Mouse (Mus musculus): Measurements from ENCODE around the gene Alkbh7. TPM values are rescaled to one million over a fixed set of nuclear protein-coding genes. Genes with fewer than 3 reads are reported as not detected.

The Alkbh7 gene
- total and polyA plus RNA-seq, 3 experiments = 21.2 to 51.8 (median 35.4) TPM

- dilution Hi-C loops (cut with MboI; ENCODE audit: extremely low pct_ligation_motif_present, extremely low pct_unique_long_range_greater_than_20kb, low sequenced_read_pairs) = no loop called here
- Histone ChIP-seq H3K9ac (ENCODE audit: insufficient read depth, low read depth) (peak overlapping the region; percentile 100), H3K4me2 (ENCODE audit: insufficient read depth, low read depth, poor library complexity, severe bottlenecking) (peak overlapping the region; percentile 99), H3K36me3 (replicated peaks in 1 of 2; ENCODE audit: control insufficient read depth in 1 of 2, insufficient read depth in 1 of 2, low read length in 1 of 2) (peaks cover 40 to 46% of the 10 kb centered on the region in 2 experiments), H3K4me3 (replicated peaks in 1 of 3; ENCODE audit: low read depth in 2 of 3, low read length in 2 of 3, poor library complexity in 1 of 3) (peak overlapping the region; percentile 82 to 95 (median 83)), H3K27ac (ENCODE audit: insufficient read depth, low read depth) (no peak overlapping the region), H3K4me1 (ENCODE audit: control insufficient read depth in 1 of 2, insufficient read depth in 2 of 2) (peaks cover 7 to 27% of the 10 kb centered on the region in 2 experiments; a peak in 3 of 4 replicates), H3K9me3 (replicated peaks; ENCODE audit: low read length) (no peaks in the 10 kb centered on the region), H3K27me3 (replicated peaks) (no peaks in the 10 kb centered on the region), H3K79me2 (replicated peaks; ENCODE audit: control insufficient read depth, extremely low read depth, insufficient read depth, poor library complexity, severe bottlenecking) (peaks cover 47% of the 10 kb centered on the region)
- peak; percentile 62 for DNase-seq (ENCODE audit: extremely low read depth)
- in situ Hi-C loops (cut with MboI; ENCODE audit: low pct_ligation_motif_present, low pct_unique_long_range_greater_than_20kb, low sequenced_read_pairs) = no loop called here
- TF ChIP-seq ETS1 (conservative IDR thresholded peaks at IDR 0.05; ENCODE audit: low read depth, low read length) (no peak), CTCF (conservative IDR thresholded peaks at IDR 0.05 in 1 of 2, IDR thresholded peaks at IDR 0.05 in 1 of 2; ENCODE audit: low read depth in 2 of 2, low read length in 2 of 2) (no peak), POLR2A (IDR thresholded peaks at IDR 0.05; ENCODE audit: low read depth, low read length) (0 out of 2 replicates have a peak, but pooled peaks have one; percentile 25), NELFE (IDR thresholded peaks at IDR 0.05; ENCODE audit: low read depth, low read length) (no peak), ZNF384 (IDR thresholded peaks at IDR 0.05; ENCODE audit: low read depth, low read length) (no peak), TCF12 (IDR thresholded peaks at IDR 0.05; ENCODE audit: low read depth, low read length) (no peak), RAD21 (IDR thresholded peaks at IDR 0.05; ENCODE audit: low read depth, low read length) (no peak), TBP (conservative IDR thresholded peaks at IDR 0.05; ENCODE audit: low read depth, low read length) (0 out of 2 replicates have a peak, but pooled peaks have one; percentile 18)
These were observed 32.6 kb downstream of the Alkbh7 start for GRCm38 (mm10) chr17:57029691-57030090.

DNA sequence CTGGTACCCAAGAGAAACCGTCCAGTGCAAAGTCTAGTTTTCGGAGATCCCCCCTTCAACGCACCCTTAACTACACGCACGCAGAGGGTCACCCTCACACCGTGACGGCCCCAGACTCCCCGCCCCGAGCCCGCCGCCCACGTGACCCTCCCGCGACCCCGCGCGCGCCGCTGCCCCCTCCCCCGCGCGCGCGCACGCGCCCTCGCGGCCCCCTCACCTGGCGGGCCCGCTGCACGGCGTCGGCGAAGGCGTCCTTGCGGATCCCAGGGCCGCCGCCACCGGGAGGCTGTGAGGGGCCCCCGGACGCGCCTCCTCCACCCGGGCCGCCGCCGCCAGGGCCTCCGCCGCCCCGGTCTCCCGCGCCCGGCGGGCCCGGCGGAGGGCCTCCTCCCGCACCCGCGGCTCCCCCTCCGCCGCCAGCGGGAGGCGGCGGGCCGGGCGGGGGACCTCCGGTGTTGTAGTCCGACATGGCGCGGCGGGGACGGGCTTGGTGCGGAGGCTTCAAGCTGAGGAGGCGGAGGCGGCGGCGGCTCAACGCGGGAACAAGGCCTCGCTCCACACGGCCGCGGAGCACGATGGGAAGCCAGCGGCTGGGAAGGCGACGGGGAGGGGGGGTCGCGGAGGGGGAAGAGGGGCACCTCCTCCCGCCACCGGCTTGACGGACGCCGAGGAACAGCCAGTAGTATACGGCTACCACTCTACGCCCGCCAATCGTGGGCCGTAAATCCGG is 34.0 kb downstream of the Alkbh7 start, which contains the start of gene Khsrp:
Gene Khsrp (minus strand): TSS at position 592 of the 730 bp plus-strand sequence.
- H3K36me3 ChIP-seq (replicated peaks in 1 of 2; ENCODE audit: control insufficient read depth in 1 of 2, insufficient read depth in 1 of 2, low read length in 1 of 2) = peaks cover 26 to 32% of the 10 kb centered on the region in 2 experiments
- dilution Hi-C loops (cut with MboI; ENCODE audit: extremely low pct_ligation_motif_present, extremely low pct_unique_long_range_greater_than_20kb, low sequenced_read_pairs) (no loop called here), in situ Hi-C loops (cut with MboI; ENCODE audit: low pct_ligation_motif_present, low pct_unique_long_range_greater_than_20kb, low sequenced_read_pairs) (no loop called here)
- no peaks in the 10 kb centered on the region for H3K27me3 ChIP-seq (replicated peaks)
- H3K4me1 ChIP-seq (ENCODE audit: control insufficient read depth in 1 of 2, insufficient read depth in 2 of 2) = peaks cover 7 to 34% of the 10 kb centered on the region in 2 experiments; a peak in 3 of 4 replicates
- H3K27ac ChIP-seq (ENCODE audit: insufficient read depth, low read depth) = peak within 1 kb of the TSS; percentile 31
- no peaks in the 10 kb centered on the region for H3K9me3 ChIP-seq (replicated peaks; ENCODE audit: low read length)
- H3K9ac ChIP-seq (ENCODE audit: insufficient read depth, low read depth) = peak within 1 kb of the TSS; percentile 100
- peak within 1 kb of the TSS; percentile 82 to 95 (median 83) for H3K4me3 ChIP-seq (replicated peaks in 1 of 3; ENCODE audit: low read depth in 2 of 3, low read length in 2 of 3, poor library complexity in 1 of 3)
- peaks cover 47% of the 10 kb centered on the region for H3K79me2 ChIP-seq (replicated peaks; ENCODE audit: control insufficient read depth, extremely low read depth, insufficient read depth, poor library complexity, severe bottlenecking)
- peak within 1 kb of the TSS; percentile 99 for H3K4me2 ChIP-seq (ENCODE audit: insufficient read depth, low read depth, poor library complexity, severe bottlenecking)
- no peak for DNase-seq (ENCODE audit: extremely low read depth)
- TF ChIP-seq ELF1 (IDR thresholded peaks at IDR 0.05; ENCODE audit: low read depth, low read length) = peak; percentile 31; the same call in 1 of the 2 replicates
- peak; percentile 52; the same call in 1 of the 2 replicates for TF ChIP-seq TCF12 (IDR thresholded peaks at IDR 0.05; ENCODE audit: low read depth, low read length)
- TF ChIP-seq ETS1 (conservative IDR thresholded peaks at IDR 0.05; ENCODE audit: low read depth, low read length) = no peak
- TF ChIP-seq ZKSCAN1 (IDR thresholded peaks at IDR 0.05; ENCODE audit: borderline replicate concordance, low read depth, low read length) = no peak
- peak; percentile 73 for TF ChIP-seq POLR2A (IDR thresholded peaks at IDR 0.05; ENCODE audit: low read depth, low read length)
- no peak for TF ChIP-seq ZC3H11A (IDR thresholded peaks at IDR 0.05; ENCODE audit: low read depth, low read length)
- peak; percentile 26 for TF ChIP-seq MXI1 (IDR thresholded peaks at IDR 0.05; ENCODE audit: low read depth, low read length)
- TF ChIP-seq E2F4 (IDR thresholded peaks at IDR 0.05; ENCODE audit: insufficient replicate concordance, low read depth, low read length) = no peak
- no peak for TF ChIP-seq RAD21 (IDR thresholded peaks at IDR 0.05; ENCODE audit: low read depth, low read length)
- TF ChIP-seq NELFE (IDR thresholded peaks at IDR 0.05; ENCODE audit: low read depth, low read length) = peak; percentile 60; the same call in 1 of the 2 replicates
- no peak for TF ChIP-seq EP300 (IDR thresholded peaks at IDR 0.05; ENCODE audit: low read length)
- TF ChIP-seq MYC (IDR thresholded peaks at IDR 0.05; ENCODE audit: low read depth, low read length) = no peak
- 0 out of 2 replicates have a peak, but pooled peaks have one; percentile 43 for TF ChIP-seq UBTF (IDR thresholded peaks at IDR 0.05; ENCODE audit: low read depth, low read length)
- TF ChIP-seq RCOR1 (conservative IDR thresholded peaks at IDR 0.05; ENCODE audit: low read depth, low read length) = no peak
- TF ChIP-seq MAX (IDR thresholded peaks at IDR 0.05; ENCODE audit: low read length) = no peak
- peak; percentile 23; the same call in 1 of the 2 replicates for TF ChIP-seq IRF4 (IDR thresholded peaks at IDR 0.05; ENCODE audit: low read depth, low read length)
- peak; percentile 82 for TF ChIP-seq MAZ (IDR thresholded peaks at IDR 0.05; ENCODE audit: low read depth, low read length)
- TF ChIP-seq USF2 (conservative IDR thresholded peaks at IDR 0.05; ENCODE audit: low read depth, low read length) = no peak; the same call in 1 of the 2 replicates
- TF ChIP-seq ZMIZ1 (IDR thresholded peaks at IDR 0.05; ENCODE audit: low read depth, low read length) = peak; percentile 51; the same call in 1 of the 2 replicates
- TF ChIP-seq MAFK (IDR thresholded peaks at IDR 0.05; ENCODE audit: insufficient replicate concordance, low read length) = no peak
- no peak for TF ChIP-seq GABPA (IDR thresholded peaks at IDR 0.05; ENCODE audit: insufficient replicate concordance, low read depth, low read length)
- peak; percentile 76 for TF ChIP-seq NRF1 (IDR thresholded peaks at IDR 0.05; ENCODE audit: low read depth, low read length)
- TF ChIP-seq SIN3A (IDR thresholded peaks at IDR 0.05; ENCODE audit: low read length) = no peak
- TF ChIP-seq KAT2A (IDR thresholded peaks at IDR 0.05; ENCODE audit: insufficient replicate concordance, low read length) = no peak
- TF ChIP-seq TBP (conservative IDR thresholded peaks at IDR 0.05; ENCODE audit: low read depth, low read length) = no peak
- no peak for TF ChIP-seq SMC3 (IDR thresholded peaks at IDR 0.05; ENCODE audit: low read depth, low read length)
- no peak for TF ChIP-seq CTCF (conservative IDR thresholded peaks at IDR 0.05 in 1 of 2, IDR thresholded peaks at IDR 0.05 in 1 of 2; ENCODE audit: low read depth in 2 of 2, low read length in 2 of 2)
- no peak for TF ChIP-seq CHD1 (IDR thresholded peaks at IDR 0.05; ENCODE audit: low read depth, low read length)
